Mouse (Mus musculus) hindbrain, embryonic 13.5 days (tissue): Measurements from ENCODE around the gene Reep1. TPM values are rescaled to one million over a fixed set of nuclear protein-coding genes. Genes with fewer than 3 reads are reported as not detected.

Experiments used
- ATAC-seq: fragments of 200-750 bp; cut with Nextera tagmentation; 2 replicates; pipeline ENCODE4 v1.8.0; 2017; ENCODE audit warnings: moderate TSS enrichment; ENCODE audit not compliant: low FRiP score
- H3K27ac ChIP-seq: fragments of 300-500 bp; sonication (generic); 2 replicates; pipeline ENCODE4 v1.5.1; 2015; ENCODE audit warnings: inconsistent platforms, mild to moderate bottlenecking, moderate library complexity
- H3K27me3 ChIP-seq: fragments of 300-500 bp; sonication (generic); 2 replicates; pipeline ENCODE4 v1.6.1; 2015; ENCODE audit warnings: mild to moderate bottlenecking, inconsistent platforms
- H3K36me3 ChIP-seq: fragments of 300-500 bp; sonication (generic); 2 replicates; pipeline ENCODE4 v1.6.1; 2015; ENCODE audit warnings: mild to moderate bottlenecking, inconsistent platforms
- H3K4me1 ChIP-seq: fragments of 300-500 bp; sonication (generic); replicated peaks from 2 replicates; pipeline ENCODE4 v1.6.1; 2015; ENCODE audit warnings: inconsistent platforms
- H3K4me2 ChIP-seq: fragments of 300-500 bp; sonication (generic); 2 replicates; pipeline ENCODE4 v1.6.1; 2015; ENCODE audit warnings: inconsistent platforms, mild to moderate bottlenecking, moderate library complexity
- H3K4me3 ChIP-seq: fragments of 300-500 bp; sonication (generic); 2 replicates; pipeline ENCODE4 v1.5.1; 2015; ENCODE audit warnings: mild to moderate bottlenecking, inconsistent platforms
- H3K9ac ChIP-seq: fragments of 300-500 bp; sonication (generic); 2 replicates; pipeline ENCODE4 v1.6.1; 2015; ENCODE audit warnings: mild to moderate bottlenecking, inconsistent platforms
- H3K9me3 ChIP-seq: fragments of 300-500 bp; sonication (generic); 2 replicates; pipeline ENCODE4 v1.6.1; 2016; ENCODE audit warnings: inconsistent platforms
- WGBS: fragments of 180-500 bp; shearing (Covaris S2); methylation state at CpG from one replicate; pipeline ENCODE4 v1.1.7; 2015; 5-methylcytosine and 5-hydroxymethylcytosine counted together
- polyA plus RNA-seq: library from polyadenylated mRNA; unstranded; fragments of >200 nt; fragmentation: Nextera tagmentation; extraction: Ambion mirVana; gene quantifications from 2 replicates; pipeline ENCODE4 v1.2.1, GENCODE M21; 2015

Reep1 gene
- polyA plus RNA-seq, 1 experiment from 2014 or later = 247 TPM

GRCm38 (mm10) chr6:71801011-71801713 is 93.8 kb downstream of the Reep1 start:
- no peak overlapping the region for H3K9ac ChIP-seq
- no peak overlapping the region for H3K4me3 ChIP-seq
- H3K36me3 ChIP-seq = peaks cover 50% of the 10 kb centered on the region
- 62% methylated on average over 7 of the region's 7 CpGs for WGBS
- no peak overlapping the region for H3K4me2 ChIP-seq
- no peaks in the 10 kb centered on the region for H3K9me3 ChIP-seq
- H3K4me1 ChIP-seq = 0 out of 2 replicates have a peak, but pooled peaks cover 3% of the 10 kb centered on the region
- no peaks in the 10 kb centered on the region for H3K27me3 ChIP-seq
- no peak overlapping the region for H3K27ac ChIP-seq
- no peak for ATAC-seq

DNA sequence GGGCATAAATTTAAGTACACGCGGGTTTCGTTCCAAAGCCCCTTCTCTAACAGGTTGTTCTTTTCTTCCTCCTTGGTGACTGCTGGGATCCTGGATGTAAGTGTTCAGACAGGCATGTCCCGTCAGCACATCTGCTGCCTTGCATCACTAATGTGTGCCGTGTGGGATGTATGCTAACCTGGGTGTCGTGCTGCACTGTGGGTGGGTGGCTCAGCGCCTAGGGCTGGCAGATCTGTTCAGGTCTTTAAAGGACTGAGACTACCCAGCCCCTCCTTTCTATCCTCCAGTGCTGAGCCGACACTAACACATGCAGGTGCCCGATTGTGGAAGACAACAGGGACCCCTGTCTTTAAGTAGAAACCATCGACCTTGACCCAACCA is 94.3 kb downstream of the Reep1 start:
- WGBS = 75% methylated on average over 10 of the region's 10 CpGs

DNA sequence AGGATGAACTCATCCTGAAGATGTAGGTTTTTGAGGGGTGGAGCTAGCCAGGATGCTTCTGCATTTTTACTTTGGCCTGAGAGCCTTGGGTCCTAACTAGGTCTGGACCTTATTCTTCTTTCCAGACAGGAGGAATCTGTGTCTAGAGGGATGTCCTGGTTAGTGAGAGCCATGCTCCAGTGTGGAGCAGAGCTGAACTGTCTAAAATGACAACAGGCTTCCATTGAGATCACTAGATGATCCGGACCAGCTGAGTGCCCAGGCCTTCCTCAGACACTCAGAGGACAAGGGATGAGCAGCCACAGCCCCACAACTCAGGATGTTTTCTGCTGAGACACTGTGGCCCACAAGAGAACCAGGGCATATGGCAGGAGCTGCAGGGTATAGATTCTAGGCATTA is 96.2 kb downstream of the Reep1 start:
- 0 out of 2 replicates have a peak, but pooled peaks have one; percentile 9 for ATAC-seq

More for the DNA sequence above, 94.3 kb downstream of the Reep1 start:
- no peak overlapping the region for H3K4me2 ChIP-seq
- no peak overlapping the region for H3K4me3 ChIP-seq
- H3K27me3 ChIP-seq = no peaks in the 10 kb centered on the region
- no peak for ATAC-seq
- 0 out of 2 replicates have a peak, but pooled peaks cover 3% of the 10 kb centered on the region for H3K4me1 ChIP-seq
- no peaks in the 10 kb centered on the region for H3K9me3 ChIP-seq
- H3K27ac ChIP-seq = no peak overlapping the region
- no peak overlapping the region for H3K9ac ChIP-seq
- H3K36me3 ChIP-seq = peaks cover 49% of the 10 kb centered on the region

GRCm38 (mm10) chr6:71804061-71804829 is 96.9 kb downstream of the Reep1 start:
- ATAC-seq = peak; percentile 89
- H3K9me3 ChIP-seq = no peaks in the 10 kb centered on the region
- no peak overlapping the region for H3K4me2 ChIP-seq
- H3K27ac ChIP-seq = peak overlapping the region; percentile 72
- no peak overlapping the region for H3K4me3 ChIP-seq
- WGBS = 31% methylated on average over 12 of the region's 12 CpGs
- 0 out of 2 replicates have a peak, but pooled peaks cover 3% of the 10 kb centered on the region for H3K4me1 ChIP-seq
- H3K36me3 ChIP-seq = peaks cover 49% of the 10 kb centered on the region
- no peaks in the 10 kb centered on the region for H3K27me3 ChIP-seq
- no peak overlapping the region for H3K9ac ChIP-seq

More for the DNA sequence above, 96.2 kb downstream of the Reep1 start:
- Histone ChIP-seq H3K4me1 (0 out of 2 replicates have a peak, but pooled peaks cover 3% of the 10 kb centered on the region), H3K9me3 (no peaks in the 10 kb centered on the region), H3K4me2 (no peak overlapping the region), H3K36me3 (peaks cover 49% of the 10 kb centered on the region), H3K9ac (no peak overlapping the region), H3K27me3 (no peaks in the 10 kb centered on the region), H3K4me3 (no peak overlapping the region), H3K27ac (peak overlapping the region; percentile 72)
- WGBS = 91% methylated on average over 1 of the region's 1 CpGs

DNA sequence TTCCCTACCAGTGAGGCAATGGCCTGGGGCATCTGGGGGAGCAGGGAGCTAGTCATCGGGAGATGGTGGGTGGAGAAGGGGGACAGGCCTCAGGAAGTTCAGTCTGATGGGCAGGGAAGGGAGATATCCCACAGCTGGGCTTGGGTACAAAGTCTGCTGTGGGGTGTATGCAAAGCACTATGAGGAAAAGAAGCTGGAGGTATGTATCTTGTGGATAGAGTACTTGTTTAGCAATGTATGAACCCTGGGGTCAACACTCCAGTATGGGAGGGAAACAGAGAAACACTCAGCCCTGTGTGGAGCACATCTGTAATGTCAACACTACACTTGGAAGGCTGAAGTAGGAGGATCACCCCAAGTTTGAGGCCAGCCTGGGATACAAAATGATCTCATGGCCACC is 99.4 kb downstream of the Reep1 start:
- 88% methylated on average over 1 of the region's 1 CpGs for WGBS
- H3K27me3 ChIP-seq = no peaks in the 10 kb centered on the region
- H3K36me3 ChIP-seq = peaks cover 53% of the 10 kb centered on the region
- H3K4me3 ChIP-seq = no peak overlapping the region
- 0 out of 2 replicates have a peak, but pooled peaks cover 3% of the 10 kb centered on the region for H3K4me1 ChIP-seq
- no peak overlapping the region for H3K9ac ChIP-seq
- no peak overlapping the region for H3K27ac ChIP-seq
- H3K9me3 ChIP-seq = no peaks in the 10 kb centered on the region
- no peak overlapping the region for H3K4me2 ChIP-seq
- ATAC-seq = no peak

- Histone ChIP-seq H3K4me2 (no peak overlapping the region), H3K9ac (no peak overlapping the region), H3K4me1 (no peaks in the 10 kb centered on the region), H3K4me3 (no peak overlapping the region), H3K27me3 (no peaks in the 10 kb centered on the region), H3K9me3 (no peaks in the 10 kb centered on the region), H3K36me3 (peaks cover 68% of the 10 kb centered on the region), H3K27ac (no peak overlapping the region)
- 95% methylated on average over 9 of the region's 9 CpGs for WGBS
- no peak for ATAC-seq
Observed at GRCm38 (mm10) chr6:71809890-71810289, 102.5 kb downstream of the Reep1 start.

GRCm38 (mm10) chr6:71812820-71813219 is 105.5 kb downstream of the Reep1 start:
- H3K36me3 ChIP-seq = peaks cover 79% of the 10 kb centered on the region
- WGBS = 91% methylated on average over 2 of the region's 2 CpGs
- H3K4me1 ChIP-seq = no peaks in the 10 kb centered on the region
- H3K9ac ChIP-seq = no peak overlapping the region
- no peak overlapping the region for H3K4me3 ChIP-seq
- H3K27me3 ChIP-seq = no peaks in the 10 kb centered on the region
- H3K9me3 ChIP-seq = no peaks in the 10 kb centered on the region
- no peak overlapping the region for H3K4me2 ChIP-seq
- H3K27ac ChIP-seq = no peak overlapping the region
- ATAC-seq = no peak

GRCm38 (mm10) chr6:71819764-71820292 is 112.5 kb downstream of the Reep1 start:
- ATAC-seq = no peak
- no peak overlapping the region for H3K27ac ChIP-seq

GRCm38 (mm10) chr6:71823085-71823484 is 115.7 kb downstream of the Reep1 start:
- H3K36me3 ChIP-seq = peaks cover 6% of the 10 kb centered on the region
- H3K4me1 ChIP-seq = peaks cover 15% of the 10 kb centered on the region
- H3K9ac ChIP-seq = peak overlapping the region; percentile 67
- ATAC-seq = peak; percentile 45
- H3K9me3 ChIP-seq = no peaks in the 10 kb centered on the region
- H3K4me3 ChIP-seq = peak overlapping the region; percentile 58
- H3K27ac ChIP-seq = peak overlapping the region; percentile 61
- WGBS = 2% methylated on average over 7 of the region's 7 CpGs
- peak overlapping the region; percentile 67 for H3K4me2 ChIP-seq
- H3K27me3 ChIP-seq = 0 out of 2 replicates have a peak, but pooled peaks cover 3% of the 10 kb centered on the region

More at GRCm38 (mm10) chr6:71819764-71820292, 112.5 kb downstream of the Reep1 start:
- Histone ChIP-seq H3K4me3 (no peak overlapping the region), H3K27me3 (no peaks in the 10 kb centered on the region), H3K4me1 (peaks cover 15% of the 10 kb centered on the region), H3K36me3 (peaks cover 38% of the 10 kb centered on the region), H3K4me2 (no peak overlapping the region), H3K9me3 (no peaks in the 10 kb centered on the region), H3K9ac (no peak overlapping the region)
- WGBS = 86% methylated on average over 5 of the region's 5 CpGs

GRCm38 (mm10) chr6:71823488-71823887 is 116.1 kb downstream of the Reep1 start:
- peak overlapping the region; percentile 61 for H3K27ac ChIP-seq

GRCm38 (mm10) chr6:71823961-71824360 is 116.6 kb downstream of the Reep1 start:
- H3K4me2 ChIP-seq = peak overlapping the region; percentile 67
- H3K4me1 ChIP-seq = peaks cover 15% of the 10 kb centered on the region
- H3K4me3 ChIP-seq = peak overlapping the region; percentile 58
- H3K27ac ChIP-seq = no peak overlapping the region
- H3K36me3 ChIP-seq = no peaks in the 10 kb centered on the region
- ATAC-seq = peak; percentile 42
- no peaks in the 10 kb centered on the region for H3K9me3 ChIP-seq
- 42% methylated on average over 3 of the region's 3 CpGs for WGBS
- 0 out of 2 replicates have a peak, but pooled peaks cover 3% of the 10 kb centered on the region for H3K27me3 ChIP-seq
- peak overlapping the region; percentile 67; the same call in 1 of the 2 replicates for H3K9ac ChIP-seq

More at GRCm38 (mm10) chr6:71823488-71823887, 116.1 kb downstream of the Reep1 start:
- peak overlapping the region; percentile 67 for H3K4me2 ChIP-seq
- ATAC-seq = peak; percentile 91
- peak overlapping the region; percentile 67 for H3K9ac ChIP-seq
- peaks cover 2% of the 10 kb centered on the region for H3K36me3 ChIP-seq
- peaks cover 15% of the 10 kb centered on the region for H3K4me1 ChIP-seq
- peak overlapping the region; percentile 58 for H3K4me3 ChIP-seq
- H3K27me3 ChIP-seq = 0 out of 2 replicates have a peak, but pooled peaks cover 3% of the 10 kb centered on the region
- WGBS = under 1% methylated on average over 19 of the region's 19 CpGs
- H3K9me3 ChIP-seq = no peaks in the 10 kb centered on the region

- peaks cover 14% of the 10 kb centered on the region for H3K4me1 ChIP-seq
- 0 out of 2 replicates have a peak, but pooled peaks cover 3% of the 10 kb centered on the region for H3K27me3 ChIP-seq
- no peak within 1 kb of the TSS for H3K9ac ChIP-seq
- no peaks in the 10 kb centered on the region for H3K36me3 ChIP-seq
- no peak within 1 kb of the TSS for H3K4me2 ChIP-seq
- no peak for ATAC-seq
- no peak within 1 kb of the TSS for H3K27ac ChIP-seq
- H3K9me3 ChIP-seq = no peaks in the 10 kb centered on the region
- WGBS = 48% methylated on average over 1 of the region's 1 CpGs
- no peak within 1 kb of the TSS for H3K4me3 ChIP-seq
Observed at GRCm38 (mm10) chr6:71826869-71827268, 119.5 kb downstream of the Reep1 start, which contains the start of gene Mrpl35. Gene Mrpl35, minus strand, starts transcription at chr6:71826969.
